Mouse (Mus musculus) liver, embryonic 15.5 days (tissue): Measurements from ENCODE around the gene Cyp2d26. TPM values are rescaled to one million over a fixed set of nuclear protein-coding genes. Genes with fewer than 3 reads are reported as not detected.

ENCODE experiments used
- ATAC-seq: fragments of 200-750 bp; cut with Nextera tagmentation; 2 replicates; pipeline ENCODE4 v1.8.0; 2017; ENCODE audit warnings: moderate number of reproducible peaks, mild to moderate bottlenecking, moderate library complexity; ENCODE audit not compliant: insufficient read depth
- H3K27ac ChIP-seq: fragments of 300-500 bp; sonication (generic); replicated peaks from 2 replicates; pipeline ENCODE4 v1.5.1; 2015; ENCODE audit warnings: mild to moderate bottlenecking, inconsistent platforms
- H3K27me3 ChIP-seq: fragments of 300-500 bp; sonication (generic); 2 replicates; pipeline ENCODE4 v1.6.1; 2015; ENCODE audit warnings: mild to moderate bottlenecking, inconsistent platforms
- H3K36me3 ChIP-seq: fragments of 300-500 bp; sonication (generic); replicated peaks from 2 replicates; pipeline ENCODE4 v1.6.1; 2015; ENCODE audit warnings: moderate library complexity, mild to moderate bottlenecking, inconsistent platforms
- H3K4me1 ChIP-seq: fragments of 300-500 bp; sonication (generic); replicated peaks from 2 replicates; pipeline ENCODE4 v1.6.1; 2015; ENCODE audit warnings: inconsistent platforms
- H3K4me2 ChIP-seq: fragments of 300-500 bp; sonication (generic); 2 replicates; pipeline ENCODE4 v1.6.1; 2015; ENCODE audit warnings: moderate library complexity, mild to moderate bottlenecking, inconsistent platforms
- H3K4me3 ChIP-seq: fragments of 300-500 bp; sonication (generic); replicated peaks from 2 replicates; pipeline ENCODE4 v1.5.1; 2015; ENCODE audit warnings: mild to moderate bottlenecking, inconsistent platforms
- H3K9ac ChIP-seq: fragments of 300-500 bp; sonication (generic); 2 replicates; pipeline ENCODE4 v1.6.1; 2015; ENCODE audit warnings: moderate library complexity, mild to moderate bottlenecking, inconsistent platforms
- H3K9me3 ChIP-seq: fragments of 300-500 bp; sonication (generic); replicated peaks from 2 replicates; pipeline ENCODE4 v1.6.1; 2016; ENCODE audit warnings: inconsistent platforms
- WGBS: fragments of 180-500 bp; shearing (Covaris S2); methylation state at CpG from one replicate; pipeline ENCODE4 v1.1.7; 2015; ENCODE audit warnings: mixed read lengths; ENCODE audit not compliant: insufficient replicate concordance; 5-methylcytosine and 5-hydroxymethylcytosine counted together
- microRNA-seq: library from miRNA; unstranded; fragments of <30 nt; microRNA quantifications from one replicate; pipeline ENCODE4, GENCODE M21; 2016
- polyA plus RNA-seq: library from polyadenylated mRNA; unstranded; fragments of >200 nt; fragmentation: Nextera tagmentation; extraction: Ambion mirVana; gene quantifications from 2 replicates; pipeline ENCODE4 v1.2.1, GENCODE M21; 2015

Cyp2d26 gene
- polyA plus RNA-seq, 1 experiment from 2014 or later = 61.1 TPM

DNA sequence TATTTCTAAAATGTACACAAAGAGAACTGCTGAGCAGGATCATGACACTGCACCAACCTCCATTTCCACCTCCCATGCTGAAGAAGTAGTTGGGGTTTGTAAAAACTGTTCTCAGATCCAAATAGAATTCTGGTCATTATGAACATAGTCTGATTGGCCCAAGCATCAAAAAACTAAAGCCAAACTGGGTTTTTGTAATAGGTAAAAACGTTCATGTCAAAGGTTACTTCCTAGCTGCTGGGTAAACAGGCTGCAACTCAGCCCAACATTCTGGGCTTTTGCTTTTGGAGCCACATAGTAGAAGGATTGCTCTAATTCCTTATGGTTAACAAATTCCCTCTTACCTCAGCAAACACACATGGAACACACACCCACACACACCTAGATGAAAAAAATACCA lies 46.0 kb downstream of the Cyp2d26 start:
- ATAC-seq = no peak
- Histone ChIP-seq H3K9ac (no peak overlapping the region), H3K4me3 (no peak overlapping the region), H3K27me3 (no peaks in the 10 kb centered on the region), H3K4me2 (no peak overlapping the region), H3K36me3 (no peaks in the 10 kb centered on the region), H3K4me1 (no peaks in the 10 kb centered on the region), H3K27ac (no peak overlapping the region), H3K9me3 (no peaks in the 10 kb centered on the region)
- WGBS = 31% methylated on average over 1 of the region's 1 CpGs

DNA sequence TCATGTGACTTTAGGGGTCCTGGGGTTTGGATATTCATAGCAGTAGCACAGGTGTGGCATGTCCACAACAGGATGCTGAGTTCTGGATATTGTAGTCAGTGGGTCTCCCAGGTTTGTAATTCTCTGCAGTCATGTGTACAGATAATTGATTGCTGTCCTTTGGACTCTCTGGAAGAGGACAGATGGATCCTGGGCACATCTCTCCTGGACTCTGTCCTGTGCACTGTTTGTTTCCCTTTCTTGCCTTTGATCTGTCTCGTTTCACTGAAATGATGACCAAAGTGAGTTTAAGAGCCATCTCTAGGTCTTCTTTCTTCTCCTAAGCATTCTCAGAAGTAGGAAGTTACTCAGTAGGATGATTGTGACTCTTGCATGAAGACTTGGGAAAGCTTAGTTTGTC lies 46.6 kb downstream of the Cyp2d26 start:
- H3K27ac ChIP-seq = no peak overlapping the region
- no peak overlapping the region for H3K4me3 ChIP-seq
- H3K4me1 ChIP-seq = no peaks in the 10 kb centered on the region
- 22% methylated on average over 1 of the region's 1 CpGs for WGBS
- no peak overlapping the region for H3K9ac ChIP-seq
- no peaks in the 10 kb centered on the region for H3K36me3 ChIP-seq
- no peaks in the 10 kb centered on the region for H3K9me3 ChIP-seq
- H3K4me2 ChIP-seq = no peak overlapping the region
- no peaks in the 10 kb centered on the region for H3K27me3 ChIP-seq
- ATAC-seq = no peak

Small RNAs within 50 kb of the gene (microRNA-seq; reads per million reads assigned to microRNA genes)
- gene Gm27618 = not detected

Other genes starting within 250 kb of the Cyp2d26 start
- gene Cyp2d12, start 239.2 kb downstream of the Cyp2d26 start, polyA plus RNA-seq = not detected in 2 replicates
- gene Cyp2d34, start 173.3 kb downstream of the Cyp2d26 start, polyA plus RNA-seq = not detected in 2 replicates
- 0.13 TPM in 2 replicates for gene Cyp2d40, start 30.1 kb downstream of the Cyp2d26 start, polyA plus RNA-seq
- gene Tcf20, start 193.6 kb upstream of the Cyp2d26 start, polyA plus RNA-seq = 2.1 and 2.4 TPM in 2 replicates
- 12.1 and 12.8 TPM in 2 replicates for gene Nfam1, start 239.0 kb upstream of the Cyp2d26 start, polyA plus RNA-seq